Mouse (Mus musculus): ENCODE results near the gene Flt1.

- TF ChIP-seq CTCF (IDR thresholded peaks at IDR 0.05; ENCODE audit: low read depth) (no peak), EP300 (optimal IDR thresholded peaks at IDR 0.05) (no peak)
Observed at GRCm38 (mm10) chr5:147539815-147540214, 186.0 kb downstream of the Flt1 start.

Measured in stomach, postnatal 0 days (tissue).